ENCODE assay signal across 14 mouse cellular contexts in the genomic region with DNA sequence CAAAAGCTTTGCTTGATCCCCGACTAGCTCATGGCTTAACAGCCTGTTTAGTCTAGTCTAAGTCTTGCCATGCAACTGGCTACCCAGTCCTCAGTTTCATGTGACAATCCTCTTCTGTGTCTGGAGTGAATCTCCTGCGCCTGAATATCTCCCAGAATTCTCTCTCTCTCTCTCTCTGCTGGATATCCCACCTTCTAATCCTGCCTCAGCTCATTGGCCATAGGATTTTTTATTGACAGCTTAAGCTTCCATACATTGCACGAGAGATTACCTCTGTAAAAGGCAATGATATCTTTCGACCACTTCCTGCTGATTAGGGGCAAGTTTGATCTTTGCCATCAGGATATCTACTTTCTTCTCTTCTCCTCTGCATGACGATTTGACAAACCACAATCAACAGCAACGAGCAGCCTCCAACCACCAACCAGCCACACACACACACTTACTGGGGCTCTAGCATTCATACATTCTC. TPM values are rescaled to one million over a fixed set of nuclear protein-coding genes. Genes with fewer than 3 reads are reported as not detected.
DNase-seq lines count a peak whose midpoint lies in the region; ATAC-seq and TF ChIP-seq lines count a peak whose summit lies in the region.
"Had no signal": no experiment of that assay in that cellular context is flagged by ENCODE, and none has a peak within 500 bp of the region (broad histone marks: within the 10 kb centered on the region; RNA-seq: fewer than 3 reads in every experiment).

No protein-coding gene starts in this region.

- no peak for TF ChIP-seq POLR2A in brain, embryonic 14.5 days (IDR thresholded peaks at IDR 0.05; ENCODE audit: borderline replicate concordance, extremely low read depth, insufficient read depth, insufficient read length, poor library complexity, severe bottlenecking)

- no peaks in the 10 kb centered on the region for H3K27me3 ChIP-seq in liver, postnatal 0 days (ENCODE audit: insufficient read depth, low read length)
- H3K27me3 ChIP-seq: forebrain, embryonic 12.5 days; lung, embryonic 15.5 days; neural tube, embryonic 13.5 days had no signal

- peak; percentile 39 for DNase-seq in retina, postnatal 1 day
- DNase-seq in retina, embryonic 14.5 days (ENCODE audit: low spot score), result no peak
- peak; percentile 27 for DNase-seq in brain, embryonic 14.5 days (ENCODE audit: low read depth)
- no peak for DNase-seq in liver, postnatal 0 days
- no peak for DNase-seq in gastrocnemius, postnatal 36 days
- no peak for DNase-seq in adrenal gland, adult 8-10 months
- no peak for DNase-seq in gastrocnemius, postnatal 10 days
- DNase-seq: adrenal gland, postnatal 25 days; cerebellum, adult 9-11 months; kidney, adult 9 months had no signal

- H3K4me2 ChIP-seq in liver, postnatal 0 days (ENCODE audit: low read depth, low read length), result no peak overlapping the region
- H3K4me2 ChIP-seq: forebrain, embryonic 12.5 days; lung, embryonic 15.5 days; neural tube, embryonic 13.5 days had no signal

- TF ChIP-seq EP300 in liver, postnatal 0 days (IDR thresholded peaks at IDR 0.05; ENCODE audit: low read depth), result no peak; the same call in 1 of the 2 replicates

- H3K9me3 ChIP-seq in liver, postnatal 0 days (ENCODE audit: low read length), result no peaks in the 10 kb centered on the region
- H3K9me3 ChIP-seq: forebrain, embryonic 12.5 days; lung, embryonic 15.5 days; neural tube, embryonic 13.5 days had no signal

- WGBS in liver, postnatal 0 days (ENCODE audit: insufficient replicate concordance), result 38% methylated on average over 6 of the region's 6 CpGs

- H3K4me1 ChIP-seq in liver, postnatal 0 days (ENCODE audit: insufficient read depth), result peaks cover 57% of the 10 kb centered on the region
- H3K4me1 ChIP-seq: forebrain, embryonic 12.5 days; neural tube, embryonic 13.5 days had no signal

- H3K27ac ChIP-seq in liver, postnatal 0 days (ENCODE audit: low read depth), result peak overlapping the region; percentile 88
- H3K27ac ChIP-seq: forebrain, embryonic 12.5 days; lung, embryonic 15.5 days; neural tube, embryonic 13.5 days had no signal

- no peak overlapping the region for H3K9ac ChIP-seq in liver, postnatal 0 days (replicated peaks)
- H3K9ac ChIP-seq: forebrain, embryonic 12.5 days; lung, embryonic 15.5 days; neural tube, embryonic 13.5 days had no signal

- ATAC-seq in CD4-positive, CD25-positive, alpha-beta regulatory T cell, adult 4 months, result peak; percentile 86
- ATAC-seq in liver, postnatal 0 days, result no peak

- no peak overlapping the region for H3K4me3 ChIP-seq in liver, postnatal 0 days (ENCODE audit: low read depth, low read length)
- H3K4me3 ChIP-seq: forebrain, embryonic 12.5 days; lung, embryonic 15.5 days; neural tube, embryonic 13.5 days had no signal

- no peak for TF ChIP-seq CTCF in brain, embryonic 14.5 days (IDR thresholded peaks at IDR 0.05; ENCODE audit: borderline replicate concordance, extremely low read depth, insufficient read depth, insufficient read length)
- TF ChIP-seq CTCF in liver, postnatal 0 days (IDR thresholded peaks at IDR 0.05; ENCODE audit: low read depth), result no peak

- intact Hi-C loops in gastrocnemius, postnatal 36 days (cut with DNase I), result loop anchor here (5.0 kb wide), 1 partner anchor 47 kb away; no protein-coding TSS in a partner anchor

- peaks cover 7% of the 10 kb centered on the region for H3K36me3 ChIP-seq in liver, postnatal 0 days (replicated peaks; ENCODE audit: insufficient read depth, low read length)

RNA-seq across cellular contexts. Expression of a gene that starts 44.4 kb away (rescaled TPM):
- 1 to 10 TPM; 5.5 to 7.3 TPM for polyA plus RNA-seq in CD4-positive, CD25-positive, alpha-beta regulatory T cell, adult 4 months (2017; shearing (Covaris generic))
- polyA plus RNA-seq in brain, embryonic 14.5 days (2012; rRNA removed), result 13.3 and 22.8 TPM in 2 replicates
- polyA plus RNA-seq in liver, postnatal 0 days (2015; fragmentation: Nextera tagmentation; extraction: Ambion mirVana), result 17.7 and 18.0 TPM in 2 replicates
- 10 to 100 TPM; 40.7 to 48.6 TPM for total RNA-seq in gastrocnemius, postnatal 36 days (2021)
- total RNA-seq in adrenal gland, adult 8-10 months (2022), result 100 to 1,000 TPM; 153 to 192 (median 166) TPM
- total RNA-seq in gastrocnemius, postnatal 10 days (2021), result 10 to 100 TPM; 63.1 to 68.1 TPM

Comparison
In these comparisons a context has a peak if more than half of its experiments do, and no peak if none do; other contexts are left out.
1. DNase-seq: peak in retina, postnatal 1 day (single experiment) and brain, embryonic 14.5 days (single experiment); none in retina, embryonic 14.5 days (single experiment), liver, postnatal 0 days (single experiment), gastrocnemius, postnatal 36 days (0 of 2), adrenal gland, adult 8-10 months (single experiment) and gastrocnemius, postnatal 10 days (single experiment).